Mouse (Mus musculus) monocyte, adult 5-6 weeks (primary cell): Measurements from ENCODE around the gene Kdm2a. TPM values are rescaled to one million over a fixed set of nuclear protein-coding genes. Genes with fewer than 3 reads are reported as not detected.
A peak's percentile ranks its signal among the peaks of the same experiment; 100 is the strongest.

ENCODE experiments used
- ATAC-seq: fragments of 153-309, 156-312 bp; replicated peaks from 2 replicates; pipeline ENCODE4 v1.8.0; 2017; ENCODE audit warnings: mild to moderate bottlenecking; ENCODE audit not compliant: low TSS enrichment, insufficient number of reproducible peaks, severe bottlenecking, poor library complexity, low FRiP score
- total RNA-seq: library from RNA; stranded (forward); fragments of 200-1000, 200-491, 200-594 nt; gene quantifications from 3 replicates; pipeline ENCODE4 v1.2.3, GENCODE M21; 2017

The Kdm2a gene
- total RNA-seq, 1 experiment from 2014 or later = 109 TPM

DNA sequence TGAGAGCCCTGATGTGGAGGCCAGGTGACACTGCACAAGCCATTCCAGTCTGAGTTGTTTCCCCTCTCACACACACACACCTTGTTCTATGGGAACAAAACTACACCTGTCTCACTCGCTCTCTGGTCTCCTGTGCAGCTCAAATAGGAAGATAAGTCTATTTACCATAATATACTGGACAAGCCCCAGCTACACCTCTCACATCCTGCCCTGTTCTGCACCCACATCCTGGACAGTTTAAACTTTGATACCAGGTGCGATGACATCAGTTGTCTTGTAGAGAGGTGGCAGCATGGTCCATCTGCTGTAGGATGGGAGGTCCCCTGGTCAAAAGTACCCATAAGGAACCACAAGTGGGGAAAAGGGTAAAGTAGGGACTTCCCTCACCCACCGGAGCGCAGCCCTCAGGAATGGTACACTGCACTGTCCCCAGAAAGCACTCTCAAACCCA, 93.2 kb downstream of the Kdm2a start:
- no peak for ATAC-seq

DNA sequence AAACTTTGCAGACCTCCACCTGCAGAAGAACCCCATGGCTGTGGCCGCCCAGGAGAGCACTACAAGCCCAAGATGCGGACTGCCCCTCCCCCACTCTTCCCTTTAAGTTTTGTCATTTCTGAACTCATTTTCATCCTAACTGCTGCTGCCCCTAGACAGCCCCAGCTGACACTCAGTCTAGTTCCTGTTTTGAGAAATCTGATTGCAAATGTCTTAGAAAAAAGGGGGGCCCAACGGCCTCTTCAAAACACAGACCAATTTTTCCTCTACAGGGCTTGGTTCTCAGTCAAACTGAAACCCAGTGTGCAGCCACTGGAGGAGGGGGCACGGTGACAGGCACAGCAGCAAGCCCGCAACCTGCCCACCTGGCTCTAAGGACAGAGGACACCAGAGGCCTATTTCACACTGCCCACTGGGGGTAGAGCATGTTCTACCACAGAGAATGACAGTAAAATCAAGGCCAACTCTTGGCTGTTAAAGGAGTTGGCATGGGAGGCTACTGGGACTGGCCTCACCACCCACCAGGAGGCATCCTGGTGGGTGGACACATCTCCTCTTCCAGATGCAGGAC, 93.7 kb downstream of the Kdm2a start:
- no peak for ATAC-seq

DNA sequence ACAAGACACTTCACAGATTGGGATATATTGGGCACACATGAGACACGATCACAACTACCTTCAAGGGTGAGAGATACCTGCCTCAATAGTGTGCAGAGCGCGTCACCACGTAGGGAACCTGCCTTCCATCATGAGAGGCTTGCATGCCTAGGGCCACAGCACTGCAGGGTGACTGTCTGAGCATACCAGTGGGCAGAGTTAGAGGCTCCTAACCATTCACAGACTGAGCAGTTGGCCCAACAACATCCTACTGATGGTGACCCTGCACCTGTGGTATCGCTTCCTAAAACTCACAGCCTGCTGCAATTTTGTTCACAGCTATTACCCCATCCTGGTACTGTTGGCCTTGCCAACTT, 94.5 kb downstream of the Kdm2a start:
- no peak for ATAC-seq

DNA sequence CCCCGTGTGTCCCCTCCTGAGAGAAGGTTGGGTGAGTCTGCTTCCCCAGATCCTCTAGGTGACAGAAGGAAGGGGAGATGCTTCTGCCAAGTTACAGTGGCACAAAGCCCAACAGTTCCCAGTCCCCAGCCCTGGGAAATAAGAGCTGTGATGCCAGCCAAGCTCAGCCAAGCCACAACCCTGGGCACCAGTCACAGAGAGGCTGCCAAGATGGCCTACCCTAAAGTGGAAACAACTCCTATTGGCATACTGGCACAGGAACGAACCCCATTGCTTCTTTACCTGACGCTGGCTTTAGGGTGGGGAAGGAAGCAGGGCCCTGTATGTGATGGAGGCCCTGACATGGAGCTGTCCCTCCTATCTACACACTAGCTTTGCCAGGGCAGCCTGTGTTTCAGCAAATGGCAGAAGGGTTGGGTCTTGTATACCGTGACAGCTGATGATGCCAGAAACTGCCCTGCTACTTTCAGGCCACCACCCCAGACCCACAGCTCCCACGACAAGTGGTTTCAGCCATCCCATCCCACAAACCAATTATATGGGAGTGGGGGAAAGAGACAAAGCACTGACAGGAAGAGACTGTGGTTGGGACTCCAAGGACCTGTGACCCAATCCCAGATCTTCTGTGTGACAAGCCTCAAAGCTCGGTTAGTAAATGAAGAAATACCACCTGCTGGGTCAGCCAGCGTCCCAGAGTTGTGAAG, 95.0 kb downstream of the Kdm2a start:
- no peak for ATAC-seq

DNA sequence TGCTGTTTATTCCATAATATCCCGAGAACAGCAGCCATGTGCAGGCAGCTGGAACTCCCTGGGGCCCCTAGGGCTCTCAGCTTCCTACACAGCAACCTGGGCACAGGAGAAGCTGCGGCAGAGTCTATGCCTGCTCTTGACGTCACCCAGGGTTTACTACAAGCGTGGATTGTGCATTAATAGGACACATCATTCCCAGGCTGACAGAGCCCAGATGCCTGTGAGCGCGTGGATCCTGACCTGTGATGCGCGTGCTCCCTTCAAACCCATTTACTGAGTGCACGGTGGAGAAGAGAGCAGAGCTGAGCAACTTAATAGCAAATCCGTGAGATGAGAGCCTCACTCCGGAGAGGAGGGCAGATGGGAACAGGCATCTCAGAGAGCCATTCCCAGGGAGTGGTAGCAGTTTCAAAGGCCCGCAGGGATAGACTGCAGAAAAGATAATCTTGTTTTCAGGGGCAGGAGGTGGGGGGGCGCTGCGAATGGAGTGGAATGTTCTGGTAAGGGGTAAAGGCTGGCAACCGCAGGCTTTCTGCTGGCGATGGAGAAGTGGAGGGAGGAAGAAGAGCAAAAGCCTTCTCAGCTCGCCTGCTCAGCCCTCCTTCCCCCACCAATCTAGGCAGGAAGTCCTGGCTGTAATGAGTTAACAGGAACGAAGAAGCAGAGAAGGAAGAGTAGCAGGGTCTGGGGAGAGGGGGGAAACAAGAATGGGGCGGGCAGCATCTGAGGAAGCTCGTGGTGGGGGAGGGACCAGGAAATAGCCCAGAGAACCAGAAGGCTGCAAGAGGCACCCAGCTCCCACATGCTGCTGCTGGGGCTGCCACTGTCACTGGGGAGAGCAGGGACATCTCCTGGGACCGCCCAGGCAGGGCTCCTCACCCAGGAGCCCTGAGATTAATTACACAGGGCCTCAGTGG, 96.1 kb downstream of the Kdm2a start:
- ATAC-seq = peak; percentile 28

DNA sequence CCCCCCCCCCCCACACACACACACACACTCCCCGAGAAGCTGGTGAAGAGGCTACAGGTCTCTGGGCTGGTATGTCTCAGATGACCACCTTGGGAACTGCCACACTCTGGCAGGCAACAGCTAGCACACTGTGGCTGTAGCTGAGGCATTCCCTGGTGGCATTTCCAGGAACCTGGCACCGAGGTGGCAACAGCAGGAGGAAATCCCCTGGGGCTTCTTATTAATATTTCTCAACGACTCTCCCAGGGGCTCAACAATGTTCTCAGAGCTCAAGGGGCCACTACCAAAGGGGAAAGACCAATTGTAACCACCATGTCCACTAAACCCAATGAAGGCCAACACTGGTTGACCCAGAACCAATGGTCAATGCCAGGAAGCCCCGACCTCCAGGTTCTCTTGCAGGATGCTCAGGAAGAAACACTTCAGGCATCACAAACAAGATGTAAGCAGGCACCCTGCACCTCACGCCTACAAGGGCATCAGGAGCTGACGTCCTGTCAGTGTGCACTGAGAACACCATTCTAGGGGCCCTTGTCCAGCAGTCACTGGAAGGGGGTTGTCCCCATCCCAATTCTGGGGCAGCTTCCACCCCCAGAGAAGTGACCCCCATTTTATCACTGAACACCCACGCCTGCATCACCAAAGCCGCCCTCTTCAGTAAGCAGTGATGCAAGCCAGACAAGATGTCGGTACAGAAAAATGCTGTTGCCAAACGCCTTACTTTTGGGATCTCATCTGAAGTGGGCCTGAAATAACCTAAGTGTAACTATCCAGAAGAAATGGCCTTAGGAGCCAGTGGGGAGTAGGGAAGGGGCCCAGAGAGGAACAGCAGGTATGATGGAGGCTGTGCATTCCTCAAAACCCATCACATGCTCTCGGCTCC, 97.0 kb downstream of the Kdm2a start:
- no peak for ATAC-seq

DNA sequence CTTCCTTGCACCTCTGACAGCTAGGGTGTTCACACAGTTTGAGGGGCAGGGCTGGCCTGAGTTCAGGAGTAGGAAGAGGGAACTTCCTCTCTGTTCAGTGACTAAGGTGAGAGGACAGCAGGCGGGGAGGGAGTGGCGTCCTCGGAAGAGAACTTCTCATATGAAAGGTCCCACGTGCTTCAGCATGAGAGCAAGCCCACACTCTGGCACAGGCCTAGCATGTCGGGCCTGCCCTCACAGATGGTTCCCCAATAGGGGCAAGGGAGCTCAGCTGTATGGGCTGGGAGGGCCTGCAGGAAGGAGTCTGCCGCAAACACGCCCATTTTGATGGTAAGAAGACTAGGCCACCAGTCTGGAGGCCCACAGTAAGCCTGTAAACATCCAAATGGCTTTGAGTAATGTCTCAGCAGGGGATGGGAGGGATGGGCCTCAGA, 97.8 kb downstream of the Kdm2a start:
- peak; percentile 72 for ATAC-seq

DNA sequence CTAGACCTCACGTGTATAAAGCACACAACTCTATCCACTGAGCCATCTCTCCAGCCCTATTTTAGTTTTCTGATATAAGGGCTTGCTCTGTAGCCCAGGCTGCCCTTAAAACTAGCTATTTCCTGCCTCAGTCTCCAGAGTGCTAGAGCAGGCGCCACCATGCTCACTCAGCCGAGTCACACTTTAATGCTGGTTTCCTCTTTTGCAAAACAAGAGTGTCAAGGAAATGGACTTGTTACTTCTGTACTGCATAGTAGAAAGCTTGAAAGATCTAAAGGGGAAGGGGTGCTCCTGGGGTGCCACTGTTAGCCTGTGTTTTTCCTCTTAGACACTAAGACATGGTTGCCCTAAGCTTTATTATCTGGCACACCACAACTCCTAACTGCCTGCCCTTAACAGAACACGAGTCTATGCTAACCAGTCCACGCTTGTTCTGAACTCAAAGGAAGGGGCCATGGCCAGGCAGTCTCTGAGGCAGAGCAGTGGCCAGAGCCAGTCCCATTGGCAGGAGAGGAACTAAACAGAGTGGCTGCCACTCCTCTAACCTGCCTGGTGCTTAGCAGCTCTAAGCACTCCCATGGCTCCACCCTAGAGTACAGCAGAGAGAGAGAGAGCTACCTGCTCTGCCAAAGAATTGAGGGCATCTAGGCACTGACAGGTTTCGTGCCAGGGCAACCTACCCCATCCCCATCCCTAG, 98.4 kb downstream of the Kdm2a start:
- peak; percentile 11; the same call in 1 of the 2 replicates for ATAC-seq

DNA sequence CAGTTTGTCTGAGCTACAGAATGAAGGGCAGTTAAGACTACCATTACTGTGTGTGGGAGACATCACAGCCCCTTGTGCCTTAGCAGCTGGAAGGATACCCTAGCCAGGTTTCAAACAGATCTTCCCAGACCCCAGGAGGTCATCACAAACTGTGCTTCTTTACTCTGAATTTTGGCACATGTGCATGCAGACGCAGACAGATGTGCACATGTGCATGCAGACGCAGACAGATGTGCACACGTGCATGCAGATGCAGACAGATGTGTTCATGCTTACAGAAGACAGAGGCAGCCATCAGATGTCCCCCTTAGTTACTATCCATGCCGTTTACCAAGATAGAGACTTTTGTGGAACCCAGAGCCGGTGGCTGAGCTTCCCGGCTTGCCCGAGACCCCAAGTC, 99.0 kb downstream of the Kdm2a start:
- ATAC-seq = no peak

DNA sequence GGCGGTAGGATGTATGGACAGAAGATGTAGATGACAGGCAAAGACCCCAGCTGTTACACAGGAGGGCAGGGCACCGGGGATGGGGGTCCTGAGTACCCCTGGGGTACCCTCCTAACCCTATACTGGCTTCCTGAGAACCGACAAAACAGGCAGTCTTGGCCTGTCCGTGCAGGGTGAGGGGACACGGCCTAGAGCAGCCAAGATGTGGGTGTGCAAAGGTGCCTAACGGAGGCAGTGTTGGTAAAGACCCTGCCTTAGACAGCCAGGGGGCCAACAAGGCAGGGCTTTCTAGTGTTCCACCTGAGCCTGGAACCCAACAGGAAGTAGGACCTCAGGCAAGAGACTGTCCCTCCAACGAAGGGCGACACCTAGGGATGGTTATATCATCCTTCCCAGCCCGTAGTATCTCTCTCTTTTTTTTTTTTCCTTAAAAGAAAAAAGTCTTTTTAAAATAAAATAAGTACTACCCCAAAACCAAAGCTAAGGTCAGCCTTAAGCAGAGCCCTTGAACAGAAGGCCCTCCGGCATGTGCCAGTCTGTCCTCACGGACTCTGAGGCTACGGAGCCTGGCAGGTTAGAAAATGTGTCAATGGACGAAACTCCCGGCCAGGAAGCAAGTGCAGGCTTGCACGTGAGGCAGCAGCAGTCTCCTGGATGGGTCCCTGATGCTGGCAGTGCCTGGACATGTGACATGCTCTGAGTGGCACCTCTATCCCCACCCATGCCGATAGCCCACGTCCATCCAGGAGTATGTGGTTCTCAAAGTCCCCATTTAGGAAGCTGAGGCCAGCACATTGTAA, 99.6 kb downstream of the Kdm2a start:
- no peak for ATAC-seq

DNA sequence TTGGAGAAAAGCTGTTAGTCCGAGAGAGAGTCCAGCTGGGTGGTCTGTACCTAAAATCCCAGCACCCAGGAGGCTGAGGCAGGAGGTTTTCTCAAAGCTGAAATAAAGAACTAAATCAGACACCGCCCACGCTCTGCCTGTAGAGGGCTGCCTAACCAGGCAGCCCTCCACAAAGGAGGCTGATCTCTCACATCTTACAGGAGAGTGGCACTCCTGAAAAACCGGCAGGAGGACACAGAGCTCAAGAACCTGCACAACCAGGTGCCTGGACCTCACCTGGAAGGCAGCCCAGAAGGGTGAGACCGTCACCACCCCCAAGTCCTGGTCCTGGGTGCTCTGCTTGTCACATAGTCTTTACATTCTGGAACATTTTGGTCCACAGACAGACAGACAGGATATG, 100.2 kb downstream of the Kdm2a start:
- ATAC-seq = no peak

DNA sequence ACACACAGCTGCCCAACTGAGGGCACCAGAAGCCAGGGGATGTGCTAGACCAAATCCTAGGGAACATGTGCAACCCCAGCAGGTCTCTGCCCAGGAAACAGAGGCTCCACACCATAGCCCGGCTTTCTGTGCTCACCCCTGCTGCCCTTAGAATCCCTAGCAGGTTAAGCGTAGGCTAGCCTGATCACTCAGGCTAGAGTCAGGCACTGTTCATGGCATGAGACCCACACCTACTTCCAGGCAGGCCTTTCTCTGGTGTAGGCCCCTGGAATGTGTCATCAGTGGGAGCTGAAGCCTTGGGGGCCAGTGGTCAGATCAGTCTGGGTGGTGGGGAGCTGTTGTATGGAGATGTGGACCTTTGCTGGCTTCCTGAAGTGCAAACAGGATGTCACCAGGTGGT, 101.5 kb downstream of the Kdm2a start:
- ATAC-seq = no peak

DNA sequence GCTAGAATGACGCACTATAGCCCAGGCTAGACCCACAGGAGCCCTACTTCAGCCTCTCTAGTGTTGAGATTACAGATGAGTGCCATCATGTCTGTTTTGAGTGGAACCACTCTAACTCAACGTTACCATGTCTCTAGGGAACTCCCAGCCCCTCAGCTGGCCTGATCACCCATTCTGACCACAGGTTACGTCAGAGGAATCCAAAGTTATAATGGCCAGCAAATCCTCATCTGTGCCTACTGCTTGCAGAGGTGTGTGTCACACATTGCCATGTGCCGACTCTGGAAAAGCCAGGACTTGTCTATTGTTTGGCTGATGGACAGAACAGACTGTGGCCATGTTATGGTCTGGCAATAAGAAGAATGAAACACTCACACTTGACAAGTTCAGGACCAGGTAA, 102.7 kb downstream of the Kdm2a start:
- ATAC-seq = no peak

DNA sequence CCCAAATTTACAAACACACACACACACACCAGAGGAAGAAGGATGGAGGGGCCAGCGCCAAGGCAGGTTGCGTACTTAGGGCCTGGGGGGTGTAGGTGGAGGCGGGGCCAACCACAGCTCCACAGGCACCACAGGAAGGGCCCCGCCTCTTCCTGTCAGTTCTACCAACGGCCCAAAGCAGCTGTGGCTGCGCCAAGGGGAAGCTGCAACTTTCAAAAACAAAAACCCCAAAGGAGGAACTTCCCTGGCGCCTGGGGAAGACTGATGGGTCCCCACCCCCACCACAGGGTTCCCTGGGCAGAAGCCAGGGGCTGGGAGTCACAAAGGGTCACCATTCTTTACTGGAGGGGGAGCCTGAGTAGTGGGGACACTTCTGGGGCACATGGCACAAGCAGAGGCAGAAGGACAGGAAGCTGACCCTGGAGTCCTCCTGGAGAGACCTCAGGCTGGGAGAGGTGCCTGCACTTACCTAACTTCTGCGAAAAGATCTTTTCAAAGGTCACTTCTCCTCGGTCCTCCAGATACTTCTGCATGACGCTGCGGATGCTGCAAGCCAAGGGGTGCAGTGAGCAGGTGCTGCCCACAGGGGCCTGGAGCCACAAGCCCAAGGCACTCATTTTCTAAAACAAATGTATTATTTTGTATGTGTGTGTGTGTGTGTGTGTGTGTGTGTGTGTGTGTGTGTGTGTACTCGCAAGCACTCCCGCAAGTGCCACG, 103.5 kb downstream of the Kdm2a start:
- ATAC-seq = peak; percentile 85

DNA sequence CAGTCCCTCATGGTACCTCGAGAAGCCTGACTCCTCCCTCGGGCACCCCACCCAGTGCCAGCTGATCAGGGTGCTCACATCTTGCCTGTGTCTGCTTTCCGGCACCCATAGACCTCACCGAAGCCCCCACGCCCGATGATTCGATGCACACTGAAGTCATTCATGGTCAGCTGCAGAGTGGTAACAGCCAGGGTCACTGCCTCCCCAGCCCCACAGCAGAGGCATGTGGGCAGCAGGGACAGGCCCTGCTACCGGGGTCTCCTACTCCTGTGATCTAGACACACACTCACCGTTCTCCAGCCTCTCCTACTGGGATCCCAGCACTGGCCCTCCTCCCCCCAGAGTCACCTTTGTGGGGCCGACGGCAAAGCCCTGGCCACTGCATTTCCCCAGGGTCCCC, 106.9 kb downstream of the Kdm2a start:
- ATAC-seq = no peak

DNA sequence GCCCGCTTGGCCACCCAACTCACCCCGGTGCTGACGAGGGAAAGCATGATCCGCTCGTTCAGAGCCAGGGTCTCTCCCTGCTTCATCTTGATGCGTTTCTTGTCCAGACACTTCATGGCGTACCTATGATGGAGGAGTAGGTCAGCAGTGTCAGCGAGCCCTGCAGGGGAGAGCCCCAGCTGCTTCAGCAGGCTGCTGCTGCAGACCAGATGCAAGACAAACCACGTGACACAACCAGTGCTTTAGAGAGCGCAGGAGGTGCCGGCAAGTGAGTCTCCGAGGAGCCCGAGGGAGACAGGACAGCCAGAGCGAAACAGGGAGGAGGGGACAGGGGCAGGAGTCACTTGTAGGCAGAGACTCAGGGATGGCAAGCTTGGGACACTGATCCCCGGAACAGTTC, 107.3 kb downstream of the Kdm2a start:
- no peak for ATAC-seq

DNA sequence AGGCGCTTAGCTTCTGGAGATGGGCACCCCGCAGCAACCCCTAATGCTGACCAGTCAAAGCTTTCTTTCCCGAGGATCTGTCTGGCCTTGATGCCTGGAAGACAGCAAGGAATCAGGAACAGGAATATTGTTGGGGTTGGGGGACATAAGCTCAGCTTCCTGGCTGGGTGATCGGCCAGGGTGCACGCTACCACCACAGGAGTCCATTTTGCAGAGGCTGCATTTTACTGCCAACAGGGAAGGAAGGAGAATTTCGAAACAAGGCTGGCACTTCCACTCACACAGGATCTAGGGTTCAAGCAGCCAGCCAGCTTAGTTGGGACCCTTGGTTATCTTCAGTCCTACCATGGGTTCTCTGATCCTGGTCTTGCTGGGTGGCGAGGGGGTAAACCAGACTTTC, 114.4 kb downstream of the Kdm2a start:
- 0 out of 2 replicates have a peak, but pooled peaks have one; percentile 13 for ATAC-seq
